Mouse (Mus musculus): ENCODE data around the gene Oxt.
"Not testable (repeated sequence)": the region's sequence is repeated elsewhere in the genome, so short reads cannot be mapped to it uniquely, and the experiment has no call there.

Oxt gene

DNA sequence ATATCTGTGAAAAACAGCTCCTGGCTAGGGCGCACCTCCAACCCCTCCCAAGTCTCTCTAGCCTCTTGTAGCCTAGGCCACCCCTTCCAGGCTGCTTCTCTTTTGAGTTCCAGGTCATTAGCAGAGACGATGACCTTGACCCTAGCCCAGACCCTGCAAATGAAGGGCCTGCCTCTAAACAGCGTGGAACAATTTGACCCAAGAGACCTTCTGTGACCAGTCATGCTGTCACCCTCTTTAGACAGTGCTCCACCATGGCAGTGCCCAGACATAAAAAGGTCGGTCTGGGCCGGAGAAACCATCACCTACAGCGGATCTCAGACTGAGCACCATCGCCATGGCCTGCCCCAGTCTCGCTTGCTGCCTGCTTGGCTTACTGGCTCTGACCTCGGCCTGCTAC is at the start of gene Oxt:
Oxt (plus strand) TSS at position 301 of the 400 bp plus-strand sequence.
- no peak for DNase-seq (ENCODE audit: extremely low read depth, low read depth)

DNA sequence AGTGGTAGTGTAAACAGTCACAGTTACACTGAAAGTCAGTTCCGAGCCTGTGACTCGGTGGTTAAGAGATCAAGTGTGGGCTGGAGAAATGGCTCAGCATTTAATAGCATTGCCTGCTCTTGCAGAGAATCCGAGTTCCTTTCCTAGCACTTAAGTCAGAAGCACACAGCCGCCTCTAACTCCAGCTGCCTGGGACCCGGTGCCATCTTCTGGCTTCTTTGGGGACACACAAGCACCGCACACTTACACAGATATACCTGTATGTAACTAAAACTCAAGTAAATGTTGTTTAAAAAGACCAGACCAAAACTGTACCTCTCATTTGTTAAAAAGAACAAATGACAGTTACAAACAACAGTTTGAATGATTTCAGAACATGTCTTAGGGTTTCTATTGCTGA is 47.5 kb upstream of the Oxt start:
- DNase-seq (ENCODE audit: extremely low read depth, low read depth), result no peak

DNA sequence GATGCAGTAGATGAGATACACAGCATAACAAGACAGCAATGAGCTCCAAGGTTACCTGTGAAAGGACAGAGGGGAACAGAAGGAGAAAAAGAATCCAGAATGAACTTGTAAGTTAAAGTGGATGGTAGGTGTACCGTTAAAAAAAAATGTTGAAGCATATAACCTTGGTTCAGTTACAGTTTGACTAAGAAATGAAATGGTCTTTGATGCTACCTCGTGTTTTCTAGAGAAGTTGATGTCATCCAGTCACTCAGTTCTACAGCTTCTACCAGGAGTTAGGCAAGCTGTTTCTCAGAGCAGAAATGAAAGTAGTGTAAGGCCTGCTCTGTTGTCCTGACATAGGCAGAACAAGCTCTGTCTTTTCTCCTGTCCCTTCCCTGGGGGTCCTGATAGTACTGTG is 46.7 kb upstream of the Oxt start:
- no peak for DNase-seq (ENCODE audit: extremely low read depth, low read depth)

DNA sequence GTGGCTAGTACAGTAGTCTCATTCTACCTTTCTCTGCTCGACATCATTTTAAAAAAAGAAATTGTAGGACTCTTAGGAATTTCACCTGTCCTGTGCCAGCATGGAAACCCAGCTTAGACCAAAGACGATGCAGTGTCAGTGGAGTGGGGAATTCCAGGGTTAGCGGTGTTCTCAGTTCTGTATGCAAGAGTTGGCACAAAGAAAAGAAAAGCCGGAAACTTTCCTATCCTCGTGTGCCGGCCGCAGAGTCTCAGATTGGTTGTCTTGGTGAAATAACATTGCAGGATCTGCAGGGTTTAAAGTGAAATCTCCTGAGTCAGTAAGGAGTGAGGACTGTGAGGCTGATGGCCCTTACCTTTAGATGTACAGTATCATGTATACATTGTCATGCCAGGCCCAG is 46.0 kb upstream of the Oxt start:
- no peak for DNase-seq (ENCODE audit: extremely low read depth, low read depth)

DNA sequence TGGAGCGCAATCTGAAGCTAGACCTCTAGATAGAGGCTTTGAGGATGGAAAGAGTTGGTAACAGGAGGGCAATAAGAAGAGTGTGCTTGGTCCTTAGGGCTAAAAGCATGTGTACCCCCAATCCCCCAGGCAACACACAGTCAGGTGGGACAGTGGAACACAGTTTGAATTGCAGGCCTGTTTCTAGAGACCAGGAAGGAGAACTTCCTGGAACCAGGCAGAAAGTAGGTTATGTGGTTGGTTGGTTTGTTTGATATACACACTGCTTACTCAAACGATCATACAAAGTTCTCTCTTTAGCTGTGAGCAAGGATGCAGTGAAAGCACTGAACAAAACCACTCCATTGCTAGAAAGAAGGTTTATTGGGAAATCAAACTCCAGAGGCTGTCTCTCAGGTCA is 43.8 kb upstream of the Oxt start:
- no peak for DNase-seq (ENCODE audit: extremely low read depth, low read depth)

DNA sequence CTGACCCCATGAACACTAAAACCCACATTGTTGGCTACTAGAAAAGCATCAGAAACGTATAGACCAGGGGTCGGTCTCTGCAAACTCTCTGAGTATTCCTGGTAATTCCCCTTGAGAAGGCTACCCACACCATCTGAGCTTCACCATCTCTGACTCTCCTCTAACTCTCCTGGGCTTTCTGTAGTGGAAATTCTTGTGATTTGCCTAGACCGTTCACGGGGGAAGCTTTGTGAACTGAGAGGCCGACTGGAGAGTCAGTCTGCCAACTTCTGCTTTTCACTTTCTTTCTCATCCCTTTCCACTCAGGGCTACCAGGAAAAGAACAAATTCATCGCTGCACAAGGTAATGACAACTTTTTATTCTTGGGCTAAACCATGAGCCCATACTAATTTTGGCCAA is 41.0 kb upstream of the Oxt start:
- no peak for DNase-seq (ENCODE audit: extremely low read depth, low read depth)

DNA sequence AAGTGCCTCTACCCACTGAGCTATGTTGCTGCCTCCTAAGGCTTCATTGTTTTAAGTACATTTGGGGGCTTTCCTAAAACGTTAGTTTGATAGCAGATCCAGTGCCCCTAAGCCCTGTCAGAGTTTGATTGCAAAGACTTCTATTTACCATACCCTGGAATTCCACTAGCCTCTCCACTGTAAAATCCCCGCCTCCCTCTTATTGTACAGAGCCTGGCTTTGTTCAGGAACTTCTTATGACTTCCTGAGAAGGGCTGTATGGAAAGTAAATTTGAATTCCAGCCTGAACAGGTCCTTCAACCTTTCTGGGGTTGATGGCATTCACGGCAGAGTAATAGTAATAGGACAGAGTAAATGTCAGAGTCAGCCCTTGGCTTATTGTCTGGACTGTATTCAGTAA is 39.1 kb upstream of the Oxt start:
- no peak for DNase-seq (ENCODE audit: extremely low read depth, low read depth)

DNA sequence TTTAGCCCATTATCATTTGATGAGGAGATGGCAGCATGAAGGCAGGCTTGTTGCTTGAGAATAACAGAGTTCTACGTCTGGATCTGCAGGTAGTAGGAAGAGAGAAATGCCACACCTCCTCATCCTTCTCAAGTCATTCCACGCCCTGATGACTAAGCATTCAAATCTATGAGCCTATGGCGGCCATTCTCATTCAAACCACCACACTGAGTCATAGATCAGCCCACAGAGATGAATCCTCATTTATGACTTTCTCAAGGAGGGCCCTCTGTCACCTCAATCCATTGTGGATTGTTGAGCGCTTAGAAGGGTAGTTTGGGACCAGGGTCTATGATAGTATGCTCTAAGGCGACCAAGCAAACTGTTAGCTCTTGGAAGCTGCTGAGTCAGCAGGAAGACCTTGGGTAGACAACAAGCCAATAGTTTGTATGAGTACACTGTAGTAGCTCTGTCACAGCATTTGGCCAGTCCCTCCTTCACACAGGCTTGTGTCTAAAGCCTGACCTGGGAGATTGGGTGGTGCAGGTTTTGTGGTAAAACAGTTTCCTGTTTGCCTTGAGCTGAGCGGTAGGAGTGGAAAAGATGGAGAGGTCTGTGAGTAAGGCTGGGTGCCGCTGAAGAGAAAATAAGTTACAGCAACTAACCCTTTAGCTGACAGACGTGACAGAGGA is 37.0 kb upstream of the Oxt start:
- peak; percentile 23 for DNase-seq (ENCODE audit: extremely low read depth, low read depth)

DNA sequence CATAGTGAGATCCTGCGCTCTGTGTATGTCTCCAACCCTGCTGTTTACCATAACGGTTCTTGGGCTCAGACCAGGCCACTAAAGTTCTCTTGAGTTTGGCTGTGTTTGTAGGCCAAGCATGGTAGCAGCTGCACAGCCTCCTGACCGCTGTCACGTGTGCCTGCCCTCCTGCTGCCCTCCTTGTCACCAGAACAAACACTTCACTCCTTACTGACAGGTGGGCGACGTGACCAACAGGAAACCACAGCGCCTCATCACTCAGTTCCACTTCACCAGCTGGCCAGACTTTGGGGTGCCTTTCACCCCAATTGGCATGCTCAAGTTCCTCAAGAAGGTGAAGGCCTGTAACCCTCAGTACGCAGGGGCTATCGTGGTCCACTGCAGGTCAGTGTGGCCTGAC is 35.7 kb upstream of the Oxt start:
- no peak for DNase-seq (ENCODE audit: extremely low read depth, low read depth)

DNA sequence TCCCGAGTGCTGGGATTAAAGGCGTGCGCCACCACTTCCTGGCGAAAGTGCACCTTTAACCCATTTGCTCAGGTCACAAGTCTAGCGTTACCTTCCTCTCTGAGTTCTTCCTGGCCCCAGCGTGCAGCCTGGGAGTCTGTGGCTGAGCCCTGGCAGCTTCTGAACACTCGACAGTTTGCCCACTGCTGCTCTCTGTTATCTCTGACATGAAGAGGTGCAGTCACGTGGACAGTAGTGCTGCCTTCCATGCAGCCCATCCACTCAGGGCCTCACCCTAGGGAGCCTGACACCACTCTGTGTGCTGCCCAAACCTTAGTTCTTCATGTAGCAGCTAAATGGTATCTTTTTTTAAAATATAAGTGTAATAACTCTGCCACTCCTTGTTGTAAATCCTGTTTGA is 29.0 kb upstream of the Oxt start:
- no peak for DNase-seq (ENCODE audit: extremely low read depth, low read depth)

DNA sequence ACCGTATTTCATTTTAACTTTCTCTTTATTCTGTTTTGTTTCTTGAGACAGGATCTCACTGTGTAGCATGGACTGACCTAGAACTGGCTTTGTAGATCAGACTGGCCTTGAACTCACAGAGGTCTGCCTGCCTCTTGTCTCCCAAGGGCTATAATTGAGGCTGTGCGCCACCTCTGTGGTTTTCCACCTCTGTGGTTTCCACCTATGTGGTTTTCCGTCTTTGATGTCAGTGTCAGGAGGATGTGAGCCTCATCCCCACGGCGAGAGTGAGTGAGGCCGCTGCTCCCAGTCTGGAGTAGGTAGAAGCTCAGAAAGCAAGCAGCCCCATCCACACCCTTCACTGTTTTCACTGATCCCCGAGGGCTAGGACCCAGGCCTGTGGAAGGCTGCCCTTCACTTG is 21.1 kb upstream of the Oxt start:
- no peak for DNase-seq (ENCODE audit: extremely low read depth, low read depth)

DNA sequence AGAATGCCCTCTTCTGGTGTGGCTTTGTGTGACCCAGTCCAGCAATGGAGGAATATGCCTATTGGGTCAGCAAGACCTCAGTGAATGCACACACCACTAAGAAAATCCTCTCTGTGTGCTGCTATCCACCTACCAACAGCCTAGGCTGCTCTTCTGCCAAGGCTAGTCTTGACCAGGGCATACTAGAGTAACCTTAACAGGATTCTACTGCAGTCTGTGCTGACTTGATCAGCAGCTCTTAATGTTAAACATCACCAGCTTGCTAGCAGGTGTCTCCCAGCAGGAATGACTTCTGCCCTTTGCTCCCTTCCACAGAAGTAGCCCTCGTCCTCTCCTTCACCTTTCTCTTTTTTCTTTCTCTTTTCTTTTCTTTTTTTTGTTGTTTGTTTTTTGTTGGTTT is 19.7 kb upstream of the Oxt start:
- DNase-seq (ENCODE audit: extremely low read depth, low read depth), result no peak

DNA sequence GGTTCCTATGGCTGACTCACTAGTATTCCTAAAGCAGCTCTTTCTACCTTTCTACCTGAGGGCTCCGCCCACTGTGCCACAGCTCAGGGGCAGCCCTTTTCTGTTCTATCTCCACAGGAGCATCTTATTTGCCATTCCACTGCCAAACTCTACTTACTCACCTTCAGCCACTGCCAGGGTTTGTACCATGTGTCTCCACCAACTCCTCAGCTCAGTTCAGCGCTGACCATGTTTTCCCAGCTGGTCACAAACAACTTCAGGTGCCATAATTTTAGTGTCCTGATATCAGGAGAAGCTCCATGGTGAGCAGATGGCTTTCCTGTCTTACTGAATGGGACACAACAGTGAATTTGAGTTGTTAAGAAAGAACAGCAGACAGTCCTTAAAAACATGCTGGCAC is 18.5 kb upstream of the Oxt start:
- no peak for DNase-seq (ENCODE audit: extremely low read depth, low read depth)

DNA sequence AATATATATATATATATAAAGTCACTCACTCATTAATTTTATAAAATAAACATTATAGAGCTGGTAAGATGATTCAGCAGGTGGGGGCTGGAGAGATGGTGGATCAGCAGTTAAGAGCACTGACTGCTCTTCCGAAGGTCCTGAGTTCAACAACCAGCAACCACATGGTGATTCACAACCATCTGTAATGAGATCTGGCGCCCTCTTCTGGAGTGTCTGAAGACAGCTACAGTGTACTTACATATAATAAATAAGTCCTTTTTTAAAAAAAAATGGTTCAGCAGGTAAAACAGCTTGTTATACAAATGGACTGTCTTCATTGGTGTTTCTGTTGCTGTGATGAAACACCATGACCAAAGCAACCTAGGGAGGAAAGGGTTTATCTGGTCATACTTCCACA is 18.0 kb upstream of the Oxt start:
- DNase-seq (ENCODE audit: extremely low read depth, low read depth), result peak; percentile 13

DNA sequence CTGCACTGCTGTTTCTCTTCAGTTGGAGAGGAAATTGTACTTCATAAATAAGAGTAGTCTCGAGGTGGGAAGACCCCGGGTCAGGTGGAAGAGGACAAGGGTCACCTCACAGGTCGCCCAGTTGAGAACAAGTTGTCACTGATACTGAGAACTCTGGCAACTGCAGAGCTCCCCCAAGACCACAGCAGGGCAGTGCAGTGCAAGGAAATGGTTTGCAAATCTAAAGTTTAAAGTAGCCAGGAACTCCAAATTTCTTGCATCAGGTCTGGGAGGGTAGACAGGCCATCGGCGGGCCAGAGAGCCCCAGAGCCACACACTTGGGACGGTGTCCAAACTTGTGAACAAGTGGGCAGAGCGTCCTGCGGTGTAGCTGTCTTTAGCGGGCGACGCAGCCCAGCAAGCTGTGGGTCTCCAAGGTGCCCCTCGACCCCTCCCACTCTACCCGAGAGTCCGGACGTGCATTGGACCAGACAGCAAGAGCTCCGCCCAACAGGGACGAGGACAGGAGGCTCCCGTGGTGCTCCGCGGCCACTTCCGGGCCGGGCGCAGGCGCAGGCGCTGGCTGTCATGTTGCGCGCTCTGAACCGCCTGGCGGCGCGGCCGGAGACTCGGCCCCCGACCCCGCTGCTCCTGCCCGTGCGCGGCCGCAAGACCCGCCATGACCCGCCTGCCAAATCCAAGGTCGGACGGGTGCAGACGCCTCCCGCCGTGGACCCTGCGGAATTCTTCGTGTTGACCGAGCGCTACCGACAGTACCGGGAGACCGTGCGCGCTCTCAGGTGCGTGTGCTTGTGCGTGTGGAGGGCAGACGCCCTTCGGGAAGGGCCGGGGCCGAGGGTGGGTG is 12.5 kb upstream of the Oxt start, which contains the start of gene Mrps26:
Mrps26 (plus strand) TSS at position 531 of the 844 bp plus-strand sequence.
- peak; percentile 90 for DNase-seq (ENCODE audit: extremely low read depth, low read depth)

DNA sequence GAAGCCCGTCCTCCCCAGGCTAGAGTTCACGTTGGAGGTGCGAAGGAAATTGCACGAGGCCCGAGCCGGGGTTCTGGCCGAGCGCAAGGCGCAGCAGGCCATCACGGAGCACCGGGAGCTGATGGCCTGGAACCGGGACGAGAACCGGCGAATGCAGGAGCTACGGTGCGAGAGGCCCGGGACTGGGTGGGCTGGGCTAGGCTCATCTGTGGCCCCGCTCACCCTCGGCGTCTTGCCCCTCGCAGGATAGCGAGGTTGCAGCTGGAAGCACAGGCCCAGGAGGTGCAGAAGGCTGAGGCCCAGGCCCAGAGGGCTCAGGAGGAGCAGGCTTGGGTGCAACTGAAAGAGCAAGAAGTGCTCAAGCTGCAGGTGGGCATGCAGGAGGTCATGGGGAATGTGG is 11.9 kb upstream of the Oxt start:
- no peak for DNase-seq (ENCODE audit: extremely low read depth, low read depth)

DNA sequence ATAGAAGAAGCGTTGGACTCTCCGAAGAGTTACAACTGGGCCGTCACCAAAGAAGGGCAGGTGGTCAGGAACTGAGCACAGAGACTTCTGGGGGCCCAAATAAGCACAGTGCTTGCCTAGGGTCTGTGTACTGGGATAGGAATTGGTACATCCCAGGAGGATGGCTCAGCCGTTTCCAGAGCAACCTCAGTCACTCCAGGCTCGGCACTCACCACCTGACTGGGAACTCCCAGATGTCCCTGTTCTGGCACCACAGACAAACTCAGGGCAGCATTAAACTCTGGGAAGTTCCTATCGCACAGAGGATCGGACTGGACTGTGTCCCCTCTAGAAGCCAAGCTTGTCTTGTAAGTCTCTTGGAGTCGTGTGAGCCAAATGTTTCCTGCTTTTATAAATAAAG is 11.0 kb upstream of the Oxt start:
- DNase-seq (ENCODE audit: extremely low read depth, low read depth), result no peak

DNA sequence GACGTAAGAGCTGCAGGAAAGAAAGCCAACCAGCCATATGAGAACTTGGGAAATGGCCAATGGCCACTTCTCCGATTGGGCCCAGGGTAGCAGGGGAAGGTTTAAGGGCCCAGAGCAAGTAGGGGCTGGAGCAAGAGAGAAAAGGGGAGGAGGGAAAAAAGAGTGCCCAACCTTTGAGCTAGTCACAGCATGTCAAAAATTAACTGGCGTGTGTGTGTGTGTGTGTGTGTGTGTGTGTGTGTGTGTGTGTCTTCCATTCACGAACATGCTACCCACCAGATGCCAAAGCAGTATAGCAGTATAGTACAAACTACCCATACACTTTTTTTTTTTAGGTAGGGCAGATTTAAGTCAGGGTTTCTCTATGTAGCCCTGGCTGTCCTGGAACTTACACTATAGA is 7.1 kb upstream of the Oxt start:
- DNase-seq (ENCODE audit: extremely low read depth, low read depth), result no peak

DNA sequence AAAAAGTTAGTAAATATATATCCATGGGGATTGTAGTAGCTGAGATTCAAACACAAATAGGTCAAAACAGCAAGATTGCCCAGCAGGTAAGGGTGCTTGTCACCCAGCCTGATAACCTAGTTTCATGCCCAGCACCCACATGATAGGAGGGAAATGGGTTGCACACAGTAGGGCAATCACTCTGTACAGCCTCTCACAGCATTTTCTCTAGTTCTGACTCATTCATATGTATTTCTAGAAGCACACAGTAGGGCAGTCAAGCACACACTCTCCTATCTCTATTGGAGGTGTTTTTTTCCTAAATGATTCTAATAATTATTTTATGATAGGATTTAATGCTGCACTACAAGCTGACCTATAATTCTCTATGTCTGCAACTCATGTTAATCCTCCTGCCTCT is 6.0 kb upstream of the Oxt start:
- DNase-seq (ENCODE audit: extremely low read depth, low read depth), result no peak

DNA sequence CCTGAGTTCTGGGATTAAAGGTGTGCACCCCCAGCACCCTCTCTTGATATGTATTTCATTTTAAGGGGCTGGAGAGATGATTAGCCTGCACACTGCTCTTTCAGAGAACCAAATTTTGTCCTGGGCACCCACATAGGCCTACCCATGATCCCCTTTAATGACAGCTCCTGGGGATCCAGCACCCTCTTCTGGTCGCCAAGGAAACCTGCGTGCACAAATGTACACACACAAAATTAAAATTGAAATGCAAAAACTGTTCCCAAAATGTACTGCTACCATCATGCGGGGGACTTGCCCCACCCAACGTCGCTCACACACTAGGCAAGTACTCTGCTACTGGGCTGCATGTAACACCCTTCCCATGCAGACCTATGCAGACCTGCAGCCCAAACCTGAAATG is 1.0 kb upstream of the Oxt start:
- no peak for DNase-seq (ENCODE audit: extremely low read depth, low read depth)

DNA sequence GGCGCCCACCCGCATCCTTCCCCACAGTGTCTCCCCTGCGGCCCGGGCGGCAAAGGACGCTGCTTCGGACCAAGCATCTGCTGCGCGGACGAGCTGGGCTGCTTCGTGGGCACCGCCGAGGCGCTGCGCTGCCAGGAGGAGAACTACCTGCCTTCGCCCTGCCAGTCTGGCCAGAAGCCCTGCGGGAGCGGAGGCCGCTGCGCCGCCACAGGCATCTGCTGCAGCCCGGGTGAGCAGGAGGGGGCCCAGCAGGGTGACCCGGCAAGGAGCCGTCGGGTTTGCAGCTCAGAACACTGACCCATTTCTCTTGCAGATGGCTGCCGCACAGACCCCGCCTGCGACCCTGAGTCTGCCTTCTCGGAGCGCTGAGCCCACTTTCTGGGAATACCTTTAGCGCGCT is 591 bp downstream of the Oxt start:
- not testable (repeated sequence) for DNase-seq (ENCODE audit: extremely low read depth, low read depth)

DNA sequence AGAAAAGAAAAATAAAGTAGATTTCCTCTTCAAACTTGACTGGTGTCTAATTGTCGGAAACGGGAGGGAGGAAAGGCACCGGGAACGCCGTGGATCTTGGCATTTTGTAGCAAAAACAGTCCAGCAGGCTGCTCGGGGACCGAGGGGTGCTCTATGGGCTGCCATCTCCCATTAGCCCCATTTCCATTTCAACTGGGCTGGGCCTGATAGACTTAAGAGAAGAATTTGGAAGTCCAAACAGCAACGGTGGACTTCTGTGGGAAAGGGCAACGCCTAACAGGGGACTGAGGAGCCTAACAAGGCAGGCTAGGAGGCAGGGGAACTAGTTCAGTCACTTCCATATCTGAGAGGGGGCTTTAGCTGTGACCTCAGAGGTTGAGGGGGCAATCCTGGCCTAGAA is 1.0 kb downstream of the Oxt start:
- no peak for DNase-seq (ENCODE audit: extremely low read depth, low read depth)

DNA sequence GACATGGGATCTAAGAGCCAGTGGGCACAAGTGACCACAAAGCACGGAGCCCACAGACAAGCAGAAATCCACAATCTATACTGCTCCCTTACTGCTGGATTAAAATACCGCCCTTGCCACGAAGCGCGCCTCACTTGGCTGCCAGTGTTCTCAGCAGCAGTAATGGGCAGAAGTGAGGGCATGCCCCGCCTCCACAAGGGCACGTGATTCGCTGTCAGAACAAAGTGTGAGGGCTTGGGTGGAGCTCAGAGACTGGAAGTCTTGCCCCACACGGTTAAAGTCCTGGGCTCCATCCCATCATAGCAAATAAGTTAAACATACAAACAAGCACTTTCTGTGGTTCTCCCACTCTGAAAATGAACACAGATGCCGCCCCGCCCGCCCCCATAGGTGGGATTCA is 1.7 kb downstream of the Oxt start:
- DNase-seq (ENCODE audit: extremely low read depth, low read depth), result peak; percentile 72

Data from MEL-GATA-1-ER (cell line).